Mouse (Mus musculus): ENCODE measurements around the gene Cyp1a2.
A peak's percentile ranks its signal among the peaks of the same experiment; 100 is the strongest.
"Not testable (repeated sequence)": the region's sequence is repeated elsewhere in the genome, so short reads cannot be mapped to it uniquely, and the experiment has no call there.

Gene Cyp1a2

GRCm38 (mm10) chr9:57683520-57683919 is at the start of gene Cyp1a2:
Gene Cyp1a2, minus strand, starts transcription at chr9:57683703.
- DNase-seq (ENCODE audit: low spot score) = no peak

DNA sequence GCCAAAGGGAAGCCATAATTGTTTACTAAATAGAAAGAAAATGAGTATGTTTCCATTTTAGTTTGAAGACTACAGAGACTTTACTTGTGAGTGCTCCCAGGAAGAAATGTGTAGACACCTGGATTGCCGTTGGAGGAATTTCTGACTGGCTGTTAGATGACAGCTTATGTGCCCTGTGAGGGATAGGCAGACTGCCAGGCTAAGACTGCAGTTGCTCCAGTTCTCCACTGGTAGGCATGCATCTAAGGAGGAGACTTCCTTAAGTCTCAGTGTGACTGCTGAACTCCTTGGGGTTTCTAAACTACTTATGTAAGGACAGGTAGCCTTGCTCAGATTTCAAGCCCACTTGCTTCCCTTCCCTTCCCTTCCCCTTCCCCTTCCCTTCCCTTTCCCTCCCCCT is 44.8 kb upstream of the Cyp1a2 start:
- DNase-seq (ENCODE audit: low spot score) = no peak

GRCm38 (mm10) chr9:57724701-57725100 is 41.2 kb upstream of the Cyp1a2 start:
- DNase-seq (ENCODE audit: low spot score) = no peak

DNA sequence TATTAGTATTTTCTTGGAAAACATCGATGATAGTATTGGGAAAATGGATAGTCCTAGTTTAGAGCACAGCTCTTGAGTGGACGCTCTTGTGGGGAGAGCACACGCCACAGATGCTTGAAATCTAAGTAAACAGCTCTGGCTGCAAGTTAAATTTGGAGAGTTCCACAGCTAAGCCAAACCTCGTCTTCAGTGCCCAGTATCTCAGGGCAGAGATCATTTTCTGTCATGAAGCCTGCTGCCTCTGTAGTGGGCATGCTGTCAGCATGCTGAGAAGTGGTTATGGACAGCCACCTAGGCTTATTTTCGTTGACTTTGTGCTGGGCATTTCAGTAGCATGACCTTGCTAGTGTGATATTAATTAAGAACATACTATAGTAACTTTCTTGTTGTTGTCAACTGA is 40.3 kb upstream of the Cyp1a2 start:
- no peak for DNase-seq (ENCODE audit: low spot score)

GRCm38 (mm10) chr9:57723315-57723715 is 39.8 kb upstream of the Cyp1a2 start:
- DNase-seq (ENCODE audit: low spot score) = no peak

- DNase-seq (ENCODE audit: low spot score) = no peak
Measured at GRCm38 (mm10) chr9:57722371-57722770, 38.9 kb upstream of the Cyp1a2 start.

- no peak for DNase-seq (ENCODE audit: low spot score)
Measured at GRCm38 (mm10) chr9:57720736-57721135, 37.2 kb upstream of the Cyp1a2 start.

DNA sequence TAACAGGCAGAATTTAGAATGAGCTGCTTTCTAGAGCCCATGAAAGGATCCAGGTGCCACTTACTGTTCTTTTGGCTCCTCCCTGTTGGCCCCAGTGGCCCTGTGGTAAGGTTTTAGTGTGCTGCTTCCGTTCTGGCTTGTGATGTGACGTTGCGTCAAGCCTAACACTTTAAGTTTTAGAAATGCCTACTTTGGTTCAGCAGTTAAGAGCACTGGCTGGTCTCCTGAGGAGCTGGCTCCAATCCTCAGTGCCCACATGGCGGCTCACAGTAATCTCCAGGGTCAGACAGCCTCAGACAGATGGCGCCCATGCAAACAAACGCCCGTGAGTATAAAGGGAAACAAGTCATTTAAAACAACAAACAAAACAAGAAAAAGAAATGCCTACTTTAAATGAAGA is 34.9 kb upstream of the Cyp1a2 start:
- DNase-seq (ENCODE audit: low spot score) = no peak

DNA sequence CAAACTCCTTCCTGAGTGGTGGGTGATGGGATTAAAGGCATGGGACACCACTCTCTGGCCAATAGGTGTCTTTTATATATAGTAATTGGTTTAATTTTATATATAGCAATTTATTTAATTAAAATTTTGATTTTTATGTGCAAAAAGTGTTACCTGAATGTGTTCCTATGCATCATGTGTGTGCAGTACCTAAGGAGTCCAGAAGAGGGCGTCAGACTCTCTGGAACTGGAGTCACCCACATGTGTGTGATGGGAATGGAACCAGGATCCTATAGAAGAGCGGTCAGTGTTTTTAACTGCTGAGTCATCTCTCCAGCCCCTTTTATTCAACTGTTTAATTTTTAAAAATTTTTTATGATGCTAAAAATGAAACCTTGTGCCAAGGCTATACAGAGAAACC is 28.7 kb upstream of the Cyp1a2 start:
- DNase-seq (ENCODE audit: low spot score) = no peak

DNA sequence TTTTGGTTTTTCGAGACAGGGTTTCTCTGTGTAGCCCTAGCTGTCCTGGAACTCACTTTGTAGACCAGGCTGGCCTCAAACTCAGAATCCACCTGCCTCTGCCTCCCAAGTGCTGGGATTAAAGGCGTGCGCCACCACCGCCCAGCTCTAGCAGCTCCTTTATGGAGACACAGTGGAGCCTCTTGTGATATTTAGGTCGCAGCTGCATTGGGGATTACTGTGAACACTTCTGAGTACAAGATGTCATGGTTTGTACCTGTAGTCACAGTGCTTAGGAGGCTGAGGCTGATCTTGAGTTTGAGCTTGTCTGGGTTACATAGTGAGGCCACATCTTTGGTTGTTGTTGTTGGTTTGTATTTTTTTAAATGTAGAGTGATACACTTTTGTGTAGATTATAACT is 26.7 kb upstream of the Cyp1a2 start:
- not testable (repeated sequence) for DNase-seq (ENCODE audit: low spot score)

- no peak for DNase-seq (ENCODE audit: low spot score)
Measured at GRCm38 (mm10) chr9:57708720-57709274, 25.3 kb upstream of the Cyp1a2 start.

GRCm38 (mm10) chr9:57708068-57708719 is 24.7 kb upstream of the Cyp1a2 start, which contains the start of gene Edc3:
Gene Edc3, plus strand, starts transcription at chr9:57708540.
- peak; percentile 66 for DNase-seq (ENCODE audit: low spot score)

DNA sequence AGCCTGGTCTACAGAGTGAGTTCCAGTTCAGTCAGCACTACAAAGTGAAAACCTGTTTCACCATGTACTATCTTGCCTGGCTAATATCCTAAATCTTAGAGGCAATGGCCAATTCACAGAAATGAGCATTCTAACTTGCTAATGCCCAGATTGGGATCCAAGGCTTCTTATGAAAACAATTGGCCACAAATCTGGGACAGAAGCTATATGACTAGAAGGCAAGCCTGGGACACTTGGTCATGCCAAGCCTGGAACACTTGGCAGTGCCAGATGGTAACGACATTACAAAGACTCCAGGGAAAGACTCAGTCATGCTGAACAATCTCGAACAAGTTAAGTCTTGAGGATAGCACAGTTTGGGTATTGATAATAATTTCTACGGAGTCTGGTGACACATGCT is 23.0 kb upstream of the Cyp1a2 start:
- no peak for DNase-seq (ENCODE audit: low spot score)

DNA sequence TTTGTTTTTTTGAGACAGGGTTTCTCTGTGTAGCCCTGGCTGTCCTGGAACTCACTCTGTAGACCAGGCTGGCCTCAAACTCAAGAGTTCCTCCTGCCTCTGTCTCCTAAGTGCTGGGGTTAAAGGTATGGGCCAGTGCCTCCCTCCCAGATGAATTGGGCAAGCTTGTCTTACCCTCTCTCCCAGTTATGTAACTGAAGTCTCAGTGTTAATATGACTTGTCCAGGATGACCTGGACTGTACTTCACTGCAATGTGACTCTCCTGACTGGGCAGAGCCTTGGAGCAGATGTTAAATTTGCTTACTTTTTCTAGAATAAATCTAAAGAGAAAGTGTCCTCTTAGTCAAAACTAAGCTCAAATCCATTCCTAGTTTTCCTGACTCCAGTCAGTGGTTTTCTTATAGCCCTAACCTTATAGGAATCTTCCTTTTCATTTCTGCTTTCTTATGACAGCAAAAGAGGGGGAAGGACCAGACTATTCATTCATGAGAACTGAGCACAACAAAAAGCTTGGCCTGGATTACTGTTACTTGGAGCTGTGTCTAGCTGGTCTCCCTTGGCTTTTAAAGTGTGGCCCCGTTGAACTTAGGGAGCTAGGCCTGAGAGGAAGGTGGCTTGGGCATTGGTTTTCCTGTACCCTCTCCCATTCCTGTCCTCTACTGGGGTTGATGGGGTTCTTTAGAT is 15.1 kb upstream of the Cyp1a2 start:
- DNase-seq (ENCODE audit: low spot score) = no peak

GRCm38 (mm10) chr9:57697380-57697779 is 13.9 kb upstream of the Cyp1a2 start:
- DNase-seq (ENCODE audit: low spot score) = no peak

DNA sequence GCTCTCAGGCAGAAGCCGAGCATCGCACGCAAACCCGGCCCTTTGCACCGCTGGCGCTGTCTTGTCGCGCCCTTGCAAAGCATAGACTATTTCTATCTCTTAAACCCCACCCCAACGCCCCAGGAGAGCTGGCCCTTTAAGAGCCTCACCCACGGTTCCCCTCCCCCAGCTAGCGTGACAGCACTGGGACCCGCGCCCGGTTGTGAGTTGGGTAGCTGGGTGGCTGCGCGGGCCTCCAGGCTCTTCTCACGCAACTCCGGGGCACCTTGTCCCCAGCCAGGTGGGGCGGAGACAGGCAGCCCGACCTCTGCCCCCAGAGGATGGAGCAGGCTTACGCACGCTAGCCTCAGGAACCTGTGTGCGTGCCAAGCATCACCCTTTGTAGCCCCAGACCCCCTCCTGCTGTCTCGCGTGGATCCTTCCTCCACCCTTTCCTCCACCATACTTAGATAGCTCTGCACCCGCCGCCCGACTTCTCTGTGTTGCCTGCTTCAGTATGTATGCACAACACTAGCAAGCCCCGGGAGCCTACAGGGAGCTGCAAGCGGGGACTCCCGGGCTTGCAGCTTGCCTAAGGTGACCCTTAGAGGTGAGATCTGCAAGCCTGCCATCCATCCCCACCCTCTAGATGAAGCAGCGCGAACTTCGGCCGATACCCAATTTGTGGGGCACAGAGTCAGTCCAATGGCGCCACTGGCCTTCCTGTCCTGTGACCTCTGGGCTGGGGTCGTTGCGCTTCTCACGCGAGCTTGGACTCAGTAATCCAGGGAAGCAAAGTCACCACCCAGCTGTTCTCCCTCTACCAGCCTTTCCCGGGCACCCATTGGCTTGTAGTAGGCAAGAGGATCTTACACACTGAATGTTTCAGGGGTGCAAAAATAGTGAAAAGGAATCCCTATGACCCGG is 13.1 kb upstream of the Cyp1a2 start:
- DNase-seq (ENCODE audit: low spot score) = no peak

GRCm38 (mm10) chr9:57694108-57694507 is 10.6 kb upstream of the Cyp1a2 start:
- no peak for DNase-seq (ENCODE audit: low spot score)

- DNase-seq (ENCODE audit: low spot score) = no peak
Measured at GRCm38 (mm10) chr9:57688606-57689005, 5.1 kb upstream of the Cyp1a2 start.

GRCm38 (mm10) chr9:57688158-57688557 is 4.7 kb upstream of the Cyp1a2 start:
- DNase-seq (ENCODE audit: low spot score) = no peak

DNA sequence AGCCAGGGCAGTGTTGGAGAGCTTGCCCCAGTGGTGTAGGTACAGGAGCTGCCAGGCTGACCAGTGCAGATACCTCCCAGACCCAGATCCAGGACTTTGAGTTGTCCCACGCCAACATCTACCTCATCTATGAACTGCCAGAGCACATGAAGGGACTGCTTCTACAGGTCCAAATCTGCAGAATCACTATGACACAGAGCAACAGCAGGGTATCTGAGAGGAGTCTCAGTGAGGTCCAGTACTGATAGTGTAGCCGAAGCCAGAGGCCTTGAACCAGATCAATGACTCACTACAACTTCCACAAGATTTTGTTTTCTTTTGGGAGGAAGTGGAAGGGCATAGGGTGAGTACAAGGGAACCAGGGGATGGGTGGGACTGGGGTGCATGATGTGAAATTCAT is 4.2 kb upstream of the Cyp1a2 start, which contains the start of gene Cyp1a1:
Gene Cyp1a1, plus strand, starts transcription at position 178 of the 400 bp plus-strand sequence.
- DNase-seq (ENCODE audit: low spot score) = no peak

DNA sequence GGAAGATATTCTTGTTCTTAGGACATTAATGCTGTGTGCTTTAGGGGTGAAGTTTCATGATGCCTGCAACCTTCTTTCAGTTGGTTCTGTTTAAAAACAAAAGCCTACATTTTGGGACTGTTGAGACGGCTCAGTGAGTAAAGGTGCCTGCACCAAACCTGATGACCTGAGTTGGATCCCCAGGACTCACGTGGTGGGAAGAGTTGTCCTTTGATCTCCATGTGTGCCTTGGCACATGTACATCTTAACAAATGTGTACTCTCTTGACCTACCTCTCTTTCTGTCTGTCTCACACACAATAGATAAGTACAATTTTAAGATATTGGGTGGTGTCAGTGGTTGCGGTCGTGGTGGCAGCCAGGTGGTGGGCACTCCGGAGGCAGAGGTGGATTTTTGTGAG is 2.5 kb upstream of the Cyp1a2 start:
- DNase-seq (ENCODE audit: low spot score) = no peak

DNA sequence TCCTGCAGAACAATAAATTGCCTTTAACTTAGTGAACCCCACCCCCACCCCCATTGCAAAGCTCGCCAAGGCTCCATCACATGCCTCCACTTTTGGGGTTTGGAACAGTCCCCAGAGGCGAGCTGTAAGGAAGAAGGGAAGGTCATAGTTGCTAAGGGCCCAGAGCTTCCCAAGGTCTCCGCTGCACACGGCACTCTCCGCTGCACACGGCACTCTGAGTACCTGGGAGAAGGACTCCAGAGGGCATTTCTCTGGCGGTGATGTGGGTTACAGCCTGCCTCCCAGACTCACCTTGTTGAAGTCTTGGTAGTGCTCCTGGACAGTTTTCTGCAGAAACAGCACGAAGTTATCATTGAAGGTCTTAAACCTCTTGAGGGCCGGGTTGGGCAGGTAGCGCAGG is 2.1 kb downstream of the Cyp1a2 start:
- DNase-seq (ENCODE audit: low spot score) = no peak
